Comparison of ENCODE assay signal across 8 mouse cellular contexts in genomic region chr14:58034567-58034966, GRCm38 (mm10). TPM values are rescaled to one million over a fixed set of nuclear protein-coding genes. Genes with fewer than 3 reads are reported as not detected.
A peak's percentile ranks its signal among the peaks of the same experiment; 100 is the strongest.
DNase-seq lines count a peak whose midpoint lies in the region; ATAC-seq and TF ChIP-seq lines count a peak whose summit lies in the region.

No protein-coding gene starts in this region.

- H3K9ac ChIP-seq in forebrain, embryonic 11.5 days (ENCODE audit: low read length): no peak overlapping the region
- H3K9ac ChIP-seq in forebrain, embryonic 12.5 days: no peak overlapping the region
- H3K9ac ChIP-seq in forebrain, embryonic 15.5 days (replicated peaks): no peak overlapping the region

- peaks cover 3% of the 10 kb centered on the region; the same call in 1 of the 2 replicates for H3K27me3 ChIP-seq in forebrain, embryonic 11.5 days (ENCODE audit: control insufficient read depth, insufficient read depth, low read length)
- H3K27me3 ChIP-seq in forebrain, embryonic 12.5 days: peaks cover 25% of the 10 kb centered on the region; the same call in 1 of the 2 replicates
- no peaks in the 10 kb centered on the region for H3K27me3 ChIP-seq in forebrain, embryonic 15.5 days

- no peak overlapping the region for H3K4me3 ChIP-seq in forebrain, embryonic 11.5 days (ENCODE audit: low read depth, low read length)
- H3K4me3 ChIP-seq in forebrain, embryonic 12.5 days (replicated peaks): no peak overlapping the region
- no peak overlapping the region for H3K4me3 ChIP-seq in forebrain, embryonic 15.5 days
- no peak overlapping the region for H3K4me3 ChIP-seq in lung, adult 2 months (replicated peaks; ENCODE audit: extremely low read depth, low read depth, low read length)

- peak; percentile 32 for TF ChIP-seq CTCF in lung, adult 2 months (IDR thresholded peaks at IDR 0.05; ENCODE audit: insufficient read depth, low read length)

- no peak overlapping the region for H3K27ac ChIP-seq in forebrain, embryonic 11.5 days (ENCODE audit: low read depth, low read length)
- H3K27ac ChIP-seq in forebrain, embryonic 12.5 days: no peak overlapping the region
- H3K27ac ChIP-seq in forebrain, embryonic 15.5 days (replicated peaks): no peak overlapping the region

- 14% methylated on average over 8 of the region's 8 CpGs for WGBS in forebrain, embryonic 11.5 days
- 13% methylated on average over 8 of the region's 8 CpGs for WGBS in forebrain, embryonic 12.5 days
- WGBS in forebrain, embryonic 15.5 days: 7% methylated on average over 8 of the region's 8 CpGs
- 9% methylated on average over 8 of the region's 8 CpGs for WGBS in lung, adult 2 months

- ATAC-seq in forebrain, embryonic 11.5 days (replicated peaks; ENCODE audit: low FRiP score): no peak
- no peak for ATAC-seq in forebrain, embryonic 12.5 days (ENCODE audit: low FRiP score)
- no peak for ATAC-seq in forebrain, embryonic 15.5 days (replicated peaks)

- DNase-seq in forebrain, embryonic 11.5 days (ENCODE audit: low spot score): peak; percentile 67
- DNase-seq in A20 (ENCODE audit: low read depth, low spot score): peak; percentile 35
- DNase-seq in c-Kit-positive CD71-positive TER-119-negative erythroid progenitor cells, embryonic 14.5 days (ENCODE audit: low read depth): peak; percentile 13
- peak; percentile 51 to 84 for DNase-seq in kidney, postnatal 36 days
- peak; percentile 46 for DNase-seq in lung, adult 2 months
- peak; percentile 18 to 20 for DNase-seq in right cerebral cortex, postnatal 36 days (ENCODE audit: low spot score in 2 of 2)

- no peaks in the 10 kb centered on the region for H3K9me3 ChIP-seq in forebrain, embryonic 11.5 days (ENCODE audit: control insufficient read depth, low read length)
- no peaks in the 10 kb centered on the region for H3K9me3 ChIP-seq in forebrain, embryonic 12.5 days
- H3K9me3 ChIP-seq in forebrain, embryonic 15.5 days: no peaks in the 10 kb centered on the region

- H3K4me2 ChIP-seq in forebrain, embryonic 11.5 days (ENCODE audit: low read depth, low read length, severe bottlenecking): no peak overlapping the region
- H3K4me2 ChIP-seq in forebrain, embryonic 12.5 days: no peak overlapping the region
- 0 out of 2 replicates have a peak overlapping the region, but pooled peaks have one; percentile 15 for H3K4me2 ChIP-seq in forebrain, embryonic 15.5 days (replicated peaks)

- no peaks in the 10 kb centered on the region for H3K4me1 ChIP-seq in forebrain, embryonic 11.5 days (replicated peaks; ENCODE audit: control insufficient read depth, insufficient read depth, low read length)
- H3K4me1 ChIP-seq in forebrain, embryonic 12.5 days: 0 out of 2 replicates have a peak, but pooled peaks cover 5% of the 10 kb centered on the region
- H3K4me1 ChIP-seq in forebrain, embryonic 15.5 days: no peaks in the 10 kb centered on the region; the same call in 1 of the 2 replicates
- no peaks in the 10 kb centered on the region for H3K4me1 ChIP-seq in lung, adult 2 months (ENCODE audit: control insufficient read depth, insufficient read depth, low read length)

- H3K36me3 ChIP-seq in forebrain, embryonic 11.5 days (ENCODE audit: control insufficient read depth, insufficient read depth, low read length): no peaks in the 10 kb centered on the region
- no peaks in the 10 kb centered on the region for H3K36me3 ChIP-seq in forebrain, embryonic 12.5 days (replicated peaks)
- no peaks in the 10 kb centered on the region for H3K36me3 ChIP-seq in forebrain, embryonic 15.5 days

- TF ChIP-seq POLR2A in lung, adult 2 months (IDR thresholded peaks at IDR 0.05; ENCODE audit: borderline replicate concordance, extremely low read depth, low read depth, low read length): no peak

RNA-seq across cellular contexts. Expression of gene Micu2, which starts 35.5 kb away (rescaled TPM):
- polyA plus RNA-seq in forebrain, embryonic 11.5 days (2014; fragmentation: Nextera tagmentation; extraction: Ambion mirVana): 48.0 and 52.7 TPM in 2 replicates
- 70.4 and 72.5 TPM in 2 replicates for polyA plus RNA-seq in forebrain, embryonic 12.5 days (2016; fragmentation: Nextera tagmentation; extraction: Ambion mirVana)
- 68.8 and 71.9 TPM in 2 replicates for polyA plus RNA-seq in forebrain, embryonic 15.5 days (2015; fragmentation: Nextera tagmentation; extraction: Ambion mirVana)
- polyA plus RNA-seq in lung, adult 2 months (2012; rRNA removed): 17.8 and 22.7 TPM in 2 replicates

RNA-seq across cellular contexts. Expression of gene Fgf9, which starts 35.8 kb away (rescaled TPM):
- 1.4 and 2.2 TPM in 2 replicates for polyA plus RNA-seq in forebrain, embryonic 11.5 days (2014; fragmentation: Nextera tagmentation; extraction: Ambion mirVana)
- 2.8 and 3.8 TPM in 2 replicates for polyA plus RNA-seq in forebrain, embryonic 12.5 days (2016; fragmentation: Nextera tagmentation; extraction: Ambion mirVana)
- polyA plus RNA-seq in forebrain, embryonic 15.5 days (2015; fragmentation: Nextera tagmentation; extraction: Ambion mirVana): 8.4 and 9.0 TPM in 2 replicates
- polyA plus RNA-seq in lung, adult 2 months (2012; rRNA removed): 0.20 TPM in 2 replicates

Comparison
In these comparisons a context has a peak if more than half of its experiments do, and no peak if none do; other contexts are left out.
1. DNase-seq: peak in every context shown above with its lines; median percentile 68 in kidney, postnatal 36 days; 67 in forebrain, embryonic 11.5 days; 46 in lung, adult 2 months; 35 in A20; 19 in right cerebral cortex, postnatal 36 days; 13 in c-Kit-positive CD71-positive TER-119-negative erythroid progenitor cells, embryonic 14.5 days.